ENCODE assay signal across 11 mouse cellular contexts in genomic region chr12:41558956-41559735, GRCm38 (mm10).
DNase-seq lines count a peak whose midpoint lies in the region; ATAC-seq and TF ChIP-seq lines count a peak whose summit lies in the region.
"Had no signal": no experiment of that assay in that cellular context is flagged by ENCODE, and none has a peak within 500 bp of the region (broad histone marks: within the 10 kb centered on the region; RNA-seq: fewer than 3 reads in every experiment).

No protein-coding gene starts in this region.

- H3K27ac ChIP-seq in ES-Bruce4 (ENCODE audit: insufficient read depth, low read length), result peak overlapping the region; percentile 91
- no peak overlapping the region for H3K27ac ChIP-seq in midbrain, embryonic 14.5 days (replicated peaks; ENCODE audit: low read depth, low read length)
- H3K27ac ChIP-seq in layer of hippocampus, adult 2 months, result no peak overlapping the region

- H3K4me2 ChIP-seq in midbrain, embryonic 14.5 days (ENCODE audit: low read length), result no peak overlapping the region
- H3K4me2 ChIP-seq: heart, embryonic 11.5 days had no signal

- TF ChIP-seq CTCF in ES-Bruce4 (IDR thresholded peaks at IDR 0.05; ENCODE audit: low read depth, low read length), result no peak
- TF ChIP-seq CTCF in layer of hippocampus, adult 2 months (conservative IDR thresholded peaks at IDR 0.05), result no peak

- 12% methylated on average over 5 of the region's 5 CpGs for WGBS in midbrain, embryonic 14.5 days

- H3K27me3 ChIP-seq in ES-Bruce4 (ENCODE audit: control insufficient read depth, insufficient read depth, low read length, poor library complexity, severe bottlenecking), result no peaks in the 10 kb centered on the region
- no peaks in the 10 kb centered on the region for H3K27me3 ChIP-seq in midbrain, embryonic 14.5 days (ENCODE audit: control insufficient read depth, insufficient read depth, low read length)

- no peak overlapping the region for H3K9ac ChIP-seq in ES-Bruce4 (ENCODE audit: low read depth, poor library complexity, severe bottlenecking)
- no peak overlapping the region for H3K9ac ChIP-seq in midbrain, embryonic 14.5 days (replicated peaks; ENCODE audit: low read length)

- intact Hi-C loops in heart, postnatal 36 days (cut with DNase I), result no loop called here

- no peaks in the 10 kb centered on the region for H3K36me3 ChIP-seq in ES-Bruce4 (ENCODE audit: control insufficient read depth, insufficient read depth, low read length, poor library complexity, severe bottlenecking)
- no peaks in the 10 kb centered on the region for H3K36me3 ChIP-seq in midbrain, embryonic 14.5 days (ENCODE audit: control insufficient read depth, insufficient read depth, low read length)

- H3K4me1 ChIP-seq in ES-Bruce4 (ENCODE audit: control insufficient read depth, insufficient read depth, low read length), result peaks cover 5% of the 10 kb centered on the region
- H3K4me1 ChIP-seq in midbrain, embryonic 14.5 days (ENCODE audit: control insufficient read depth, insufficient read depth, low read length), result peaks cover 15% of the 10 kb centered on the region

- DNase-seq in Muller cell, postnatal 12 days (ENCODE audit: inconsistent ontology term), result peak; percentile 7
- DNase-seq in kidney, adult 11 months, result peak; percentile 12
- peak; percentile 51 for DNase-seq in midbrain, embryonic 14.5 days
- no peak for DNase-seq in heart, postnatal 36 days
- no peak for DNase-seq in natural killer cell, adult 2 months (ENCODE audit: low spot score in 2 of 2)
- DNase-seq in layer of hippocampus, adult 2 months (ENCODE audit: low spot score in 2 of 2), result no peak
- DNase-seq: lung, adult 2 months; thymus, adult 2 months had no signal

- no peak for TF ChIP-seq POLR2A in ES-Bruce4 (IDR thresholded peaks at IDR 0.05; ENCODE audit: insufficient read depth, low read length)

- TF ChIP-seq EP300 in ES-Bruce4 (IDR thresholded peaks at IDR 0.05; ENCODE audit: insufficient read depth, low read depth, low read length), result peak; percentile 9; the same call in 1 of the 2 replicates

- H3K9me3 ChIP-seq in ES-Bruce4 (replicated peaks; ENCODE audit: control insufficient read depth, insufficient read depth, low read length, poor library complexity, severe bottlenecking), result no peaks in the 10 kb centered on the region
- no peaks in the 10 kb centered on the region for H3K9me3 ChIP-seq in midbrain, embryonic 14.5 days (ENCODE audit: control insufficient read depth, low read length)

- peak; percentile 64 for ATAC-seq in midbrain, embryonic 14.5 days (ENCODE audit: low FRiP score, low TSS enrichment)
- ATAC-seq: intestine, postnatal 0 days had no signal

- H3K4me3 ChIP-seq in ES-Bruce4 (ENCODE audit: low read depth, low read length), result no peak overlapping the region
- H3K4me3 ChIP-seq in midbrain, embryonic 14.5 days (replicated peaks; ENCODE audit: low read depth, low read length), result no peak overlapping the region
- no peak overlapping the region for H3K4me3 ChIP-seq in layer of hippocampus, adult 2 months

Comparison
In these comparisons a context has a peak if more than half of its experiments do, and no peak if none do; other contexts are left out.
1. DNase-seq: peak in Muller cell, postnatal 12 days (single experiment), kidney, adult 11 months (single experiment) and midbrain, embryonic 14.5 days (single experiment); none in heart, postnatal 36 days (0 of 2), natural killer cell, adult 2 months (0 of 2) and layer of hippocampus, adult 2 months (0 of 2).